Mouse (Mus musculus): ENCODE results near the gene Ccdc125. TPM values are rescaled to one million over a fixed set of nuclear protein-coding genes. Genes with fewer than 3 reads are reported as not detected.

Ccdc125 gene
- polyA plus RNA-seq, 1 experiment from 2014 or later, result 4.9 TPM

- peak within 1 kb of the TSS; percentile 96 for H3K27ac ChIP-seq (replicated peaks)
- peak within 1 kb of the TSS; percentile 71 for H3K4me2 ChIP-seq (replicated peaks; ENCODE audit: low read depth)
- ATAC-seq (ENCODE audit: low FRiP score, low TSS enrichment) (peak; percentile 98), DNase-seq (ENCODE audit: low spot score) (peak; percentile 96)
- H3K9ac ChIP-seq (ENCODE audit: low read length), result peak within 1 kb of the TSS; percentile 85
- TF ChIP-seq CTCF (IDR thresholded peaks at IDR 0.05; ENCODE audit: low read depth) (peak; percentile 44), EP300 (optimal IDR thresholded peaks at IDR 0.05) (peak; percentile 96)
- H3K27me3 ChIP-seq (ENCODE audit: control insufficient read depth, insufficient read depth, low read length), result no peaks in the 10 kb centered on the region
- 0 out of 2 replicates have a peak, but pooled peaks cover 3% of the 10 kb centered on the region for H3K4me1 ChIP-seq (replicated peaks; ENCODE audit: control insufficient read depth, insufficient read depth)
- H3K36me3 ChIP-seq (ENCODE audit: control insufficient read depth, insufficient read depth, low read length), result 0 out of 2 replicates have a peak, but pooled peaks cover 3% of the 10 kb centered on the region
- no peaks in the 10 kb centered on the region for H3K9me3 ChIP-seq (ENCODE audit: control insufficient read depth, low read length)
- WGBS, result under 1% methylated on average over 64 of the region's 73 CpGs
- H3K4me3 ChIP-seq (ENCODE audit: low read depth, low read length), result peak within 1 kb of the TSS; percentile 90
These were observed 18.7 kb upstream of the Ccdc125 start, which contains the start of the genes Ak6 and Rad17 for GRCm38 (mm10) chr13:100650550-100651438. TSS of gene Ak6 (plus strand) at chr13:100650979. TSS of gene Rad17 (minus strand) at chr13:100651051.

- peak; percentile 72; the same call in 1 of the 2 replicates for ATAC-seq (ENCODE audit: low FRiP score, low TSS enrichment)
- Histone ChIP-seq H3K4me1 (replicated peaks; ENCODE audit: control insufficient read depth, insufficient read depth) (0 out of 2 replicates have a peak, but pooled peaks cover 3% of the 10 kb centered on the region), H3K4me2 (replicated peaks; ENCODE audit: low read depth) (peak within 1 kb of the TSS; percentile 71), H3K36me3 (ENCODE audit: control insufficient read depth, insufficient read depth, low read length) (0 out of 2 replicates have a peak, but pooled peaks cover 3% of the 10 kb centered on the region), H3K27ac (replicated peaks) (peak within 1 kb of the TSS; percentile 96), H3K4me3 (ENCODE audit: low read depth, low read length) (peak within 1 kb of the TSS; percentile 90), H3K27me3 (ENCODE audit: control insufficient read depth, insufficient read depth, low read length) (no peaks in the 10 kb centered on the region), H3K9me3 (ENCODE audit: control insufficient read depth, low read length) (no peaks in the 10 kb centered on the region), H3K9ac (ENCODE audit: low read length) (peak within 1 kb of the TSS; percentile 85)
- 0% methylated on average over 54 of the region's 63 CpGs for WGBS
- no peak for DNase-seq (ENCODE audit: low spot score)
- TF ChIP-seq CTCF (IDR thresholded peaks at IDR 0.05; ENCODE audit: low read depth) (no peak), EP300 (optimal IDR thresholded peaks at IDR 0.05) (no peak)
These were observed 17.9 kb upstream of the Ccdc125 start, which contains the start of gene Taf9 for GRCm38 (mm10) chr13:100651439-100652186. TSS of gene Taf9 (plus strand) at chr13:100651579.

- ATAC-seq (ENCODE audit: low FRiP score, low TSS enrichment), result no peak
- H3K9me3 ChIP-seq (ENCODE audit: control insufficient read depth, low read length), result no peaks in the 10 kb centered on the region
- H3K4me3 ChIP-seq (ENCODE audit: low read depth, low read length), result no peak overlapping the region
- TF ChIP-seq CTCF (IDR thresholded peaks at IDR 0.05; ENCODE audit: low read depth), result no peak
- no peak for TF ChIP-seq EP300 (optimal IDR thresholded peaks at IDR 0.05)
- H3K4me2 ChIP-seq (replicated peaks; ENCODE audit: low read depth), result no peak overlapping the region
- no peak overlapping the region for H3K9ac ChIP-seq (ENCODE audit: low read length)
- no peak overlapping the region for H3K27ac ChIP-seq (replicated peaks)
- H3K36me3 ChIP-seq (ENCODE audit: control insufficient read depth, insufficient read depth, low read length), result no peaks in the 10 kb centered on the region
- H3K27me3 ChIP-seq (ENCODE audit: control insufficient read depth, insufficient read depth, low read length), result no peaks in the 10 kb centered on the region
- no peak for DNase-seq (ENCODE audit: low spot score)
- H3K4me1 ChIP-seq (replicated peaks; ENCODE audit: control insufficient read depth, insufficient read depth), result no peaks in the 10 kb centered on the region
- WGBS, result 93% methylated on average over 5 of the region's 5 CpGs
These were observed 11.4 kb upstream of the Ccdc125 start for GRCm38 (mm10) chr13:100658091-100658490.

- TF ChIP-seq CTCF (IDR thresholded peaks at IDR 0.05; ENCODE audit: low read depth) (peak; percentile 96), EP300 (optimal IDR thresholded peaks at IDR 0.05) (no peak)
- no peak; the same call in 1 of the 2 replicates for ATAC-seq (ENCODE audit: low FRiP score, low TSS enrichment)
- H3K27ac ChIP-seq (replicated peaks), result no peak overlapping the region
- no peaks in the 10 kb centered on the region for H3K4me1 ChIP-seq (replicated peaks; ENCODE audit: control insufficient read depth, insufficient read depth)
- no peak overlapping the region for H3K9ac ChIP-seq (ENCODE audit: low read length)
- 42% methylated on average over 4 of the region's 4 CpGs for WGBS
- peak; percentile 74 for DNase-seq (ENCODE audit: low spot score)
- no peaks in the 10 kb centered on the region for H3K9me3 ChIP-seq (ENCODE audit: control insufficient read depth, low read length)
- H3K4me2 ChIP-seq (replicated peaks; ENCODE audit: low read depth), result no peak overlapping the region
- H3K27me3 ChIP-seq (ENCODE audit: control insufficient read depth, insufficient read depth, low read length), result no peaks in the 10 kb centered on the region
- H3K4me3 ChIP-seq (ENCODE audit: low read depth, low read length), result no peak overlapping the region
- no peaks in the 10 kb centered on the region for H3K36me3 ChIP-seq (ENCODE audit: control insufficient read depth, insufficient read depth, low read length)
These were observed 9.6 kb upstream of the Ccdc125 start for GRCm38 (mm10) chr13:100659864-100660456.

- Histone ChIP-seq H3K9me3 (ENCODE audit: control insufficient read depth, low read length) (no peaks in the 10 kb centered on the region), H3K4me2 (replicated peaks; ENCODE audit: low read depth) (peak overlapping the region; percentile 87), H3K4me3 (ENCODE audit: low read depth, low read length) (peak overlapping the region; percentile 68), H3K4me1 (replicated peaks; ENCODE audit: control insufficient read depth, insufficient read depth) (no peaks in the 10 kb centered on the region), H3K36me3 (ENCODE audit: control insufficient read depth, insufficient read depth, low read length) (peaks cover 8% of the 10 kb centered on the region), H3K9ac (ENCODE audit: low read length) (peak overlapping the region; percentile 81), H3K27me3 (ENCODE audit: control insufficient read depth, insufficient read depth, low read length) (no peaks in the 10 kb centered on the region), H3K27ac (replicated peaks) (peak overlapping the region; percentile 87)
- WGBS, result 24% methylated on average over 9 of the region's 9 CpGs
- DNase-seq (ENCODE audit: low spot score) (no peak), ATAC-seq (ENCODE audit: low FRiP score, low TSS enrichment) (no peak)
- TF ChIP-seq CTCF (IDR thresholded peaks at IDR 0.05; ENCODE audit: low read depth), result no peak
These were observed 744 bp downstream of the Ccdc125 start for GRCm38 (mm10) chr13:100670181-100670741.
